Mouse (Mus musculus): ENCODE data around the gene Heatr4. TPM values are rescaled to one million over a fixed set of nuclear protein-coding genes. Genes with fewer than 3 reads are reported as not detected.
A peak's percentile ranks its signal among the peaks of the same experiment; 100 is the strongest.
"Not testable (repeated sequence)": the region's sequence is repeated elsewhere in the genome, so short reads cannot be mapped to it uniquely, and the experiment has no call there.

The Heatr4 gene
- total and polyA plus RNA-seq, 2 experiments from 2014 or later: 0.04 TPM; not detected in 1

DNA sequence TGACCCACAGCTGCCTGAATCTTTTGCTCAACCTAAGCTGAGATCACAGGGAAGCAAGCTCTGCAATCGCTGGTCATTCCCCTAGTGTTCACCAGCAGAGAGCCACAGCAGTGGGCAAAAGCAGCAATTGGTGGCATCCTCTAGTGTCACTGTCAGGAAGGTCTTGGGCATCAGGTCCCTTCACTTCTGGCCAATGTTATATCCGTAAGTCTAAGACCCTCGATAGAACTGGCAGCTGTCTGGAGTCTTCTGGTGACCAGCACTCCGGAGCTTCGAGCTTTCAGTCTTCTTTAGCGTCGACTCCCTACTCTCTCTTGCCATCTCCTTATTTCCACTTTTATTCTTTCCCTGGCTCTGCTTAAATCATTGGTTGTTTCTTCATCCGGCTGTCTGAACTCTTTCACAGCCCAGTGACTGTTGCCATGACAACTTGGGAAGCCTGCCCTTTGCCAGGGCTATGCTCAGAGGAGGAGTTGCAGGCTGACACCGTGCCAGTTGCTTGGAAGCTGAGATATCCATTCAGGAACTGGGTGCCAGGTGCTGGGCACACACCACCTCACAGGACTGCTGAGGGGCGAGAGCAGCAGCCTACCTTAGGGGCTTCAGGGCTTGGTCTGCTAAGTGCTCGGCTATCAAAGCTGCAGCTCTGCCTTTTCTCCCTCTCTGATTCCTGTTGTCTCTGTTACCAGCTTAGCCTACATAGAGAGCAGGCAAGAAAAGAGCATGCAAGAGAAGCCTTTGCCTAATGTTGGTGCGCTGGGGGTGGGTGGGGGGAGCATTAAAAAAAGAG is 26.8 kb upstream of the Heatr4 start:
- Histone ChIP-seq H3K4me2 (ENCODE audit: low read depth, low read length) (peak overlapping the region; percentile 9; the same call in 1 of the 2 replicates), H3K27me3 (ENCODE audit: control insufficient read depth, insufficient read depth, low read length) (no peaks in the 10 kb centered on the region), H3K27ac (ENCODE audit: low read depth) (no peak overlapping the region), H3K9me3 (replicated peaks; ENCODE audit: control insufficient read depth, low read length) (no peaks in the 10 kb centered on the region), H3K9ac (replicated peaks; ENCODE audit: low read depth, low read length) (no peak overlapping the region), H3K4me3 (ENCODE audit: low read depth, low read length) (no peak overlapping the region), H3K36me3 (replicated peaks; ENCODE audit: control insufficient read depth, insufficient read depth, low read length) (0 out of 2 replicates have a peak, but pooled peaks cover 4% of the 10 kb centered on the region), H3K4me1 (ENCODE audit: control insufficient read depth, insufficient read depth) (peaks cover 15% of the 10 kb centered on the region)
- peak; percentile 41 for DNase-seq (ENCODE audit: low spot score)
- 59% methylated on average over 12 of the region's 12 CpGs for WGBS
- 0 out of 2 replicates have a peak, but pooled peaks have one; percentile 32 for ATAC-seq (ENCODE audit: insufficient read depth, low read depth)
- no peak for TF ChIP-seq EP300 (IDR thresholded peaks at IDR 0.05; ENCODE audit: low read depth)
- no peak for TF ChIP-seq CTCF (IDR thresholded peaks at IDR 0.05; ENCODE audit: low read depth)

GRCm38 (mm10) chr12:84010201-84010600 is 25.5 kb upstream of the Heatr4 start:
- H3K27me3 ChIP-seq (ENCODE audit: control insufficient read depth, insufficient read depth, low read length): no peaks in the 10 kb centered on the region
- H3K9ac ChIP-seq (replicated peaks; ENCODE audit: low read depth, low read length): no peak overlapping the region
- TF ChIP-seq CTCF (IDR thresholded peaks at IDR 0.05; ENCODE audit: low read depth): no peak
- TF ChIP-seq EP300 (IDR thresholded peaks at IDR 0.05; ENCODE audit: low read depth): no peak
- H3K4me3 ChIP-seq (ENCODE audit: low read depth, low read length): peak overlapping the region; percentile 55
- DNase-seq (ENCODE audit: low spot score) (no peak), ATAC-seq (ENCODE audit: insufficient read depth, low read depth) (no peak)
- no peaks in the 10 kb centered on the region for H3K9me3 ChIP-seq (replicated peaks; ENCODE audit: control insufficient read depth, low read length)
- H3K27ac ChIP-seq (ENCODE audit: low read depth): no peak overlapping the region
- H3K4me2 ChIP-seq (ENCODE audit: low read depth, low read length): peak overlapping the region; percentile 68
- 86% methylated on average over 3 of the region's 3 CpGs for WGBS
- H3K36me3 ChIP-seq (replicated peaks; ENCODE audit: control insufficient read depth, insufficient read depth, low read length): 0 out of 2 replicates have a peak, but pooled peaks cover 4% of the 10 kb centered on the region
- peaks cover 15% of the 10 kb centered on the region for H3K4me1 ChIP-seq (ENCODE audit: control insufficient read depth, insufficient read depth)

GRCm38 (mm10) chr12:84009171-84009965 is 24.7 kb upstream of the Heatr4 start, which contains the start of gene Acot1:
Gene Acot1 (plus strand): TSS chr12:84009490.
- 1% methylated on average over 53 of the region's 70 CpGs for WGBS
- peak; percentile 87 for DNase-seq (ENCODE audit: low spot score)
- Histone ChIP-seq H3K27ac (ENCODE audit: low read depth) (peak within 1 kb of the TSS; percentile 71), H3K4me1 (ENCODE audit: control insufficient read depth, insufficient read depth) (peaks cover 15% of the 10 kb centered on the region), H3K4me2 (ENCODE audit: low read depth, low read length) (peak within 1 kb of the TSS; percentile 68), H3K4me3 (ENCODE audit: low read depth, low read length) (peak within 1 kb of the TSS; percentile 55), H3K9ac (replicated peaks; ENCODE audit: low read depth, low read length) (peak within 1 kb of the TSS; percentile 60)
- ATAC-seq (ENCODE audit: insufficient read depth, low read depth): peak; percentile 94
- H3K9me3 ChIP-seq (replicated peaks; ENCODE audit: control insufficient read depth, low read length); H3K36me3 ChIP-seq (replicated peaks; ENCODE audit: control insufficient read depth, insufficient read depth, low read length); H3K27me3 ChIP-seq (ENCODE audit: control insufficient read depth, insufficient read depth, low read length): not testable (repeated sequence)

DNA sequence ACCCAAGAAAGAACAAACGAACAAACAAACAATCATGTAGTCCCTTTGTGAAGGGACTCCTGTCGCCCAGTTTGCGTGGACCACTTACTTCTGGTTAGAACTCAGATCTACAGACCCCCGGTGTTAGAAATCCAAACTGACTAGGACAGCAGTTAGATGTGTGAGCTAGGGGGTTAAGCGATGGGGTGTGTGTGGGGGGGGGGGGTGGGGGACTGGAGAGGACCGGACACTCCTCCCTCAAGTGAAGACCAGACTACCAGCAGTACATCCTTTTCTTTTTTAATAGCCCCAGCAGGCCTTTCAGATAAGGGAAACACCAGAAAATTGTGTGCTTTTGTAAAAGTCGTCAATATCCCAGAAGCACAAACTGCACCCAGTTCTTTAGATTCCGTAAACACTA is 24.1 kb upstream of the Heatr4 start:
- no peaks in the 10 kb centered on the region for H3K9me3 ChIP-seq (replicated peaks; ENCODE audit: control insufficient read depth, low read length)
- H3K4me3 ChIP-seq (ENCODE audit: low read depth, low read length): peak overlapping the region; percentile 55
- TF ChIP-seq EP300 (IDR thresholded peaks at IDR 0.05; ENCODE audit: low read depth) (no peak), CTCF (IDR thresholded peaks at IDR 0.05; ENCODE audit: low read depth) (no peak)
- H3K4me2 ChIP-seq (ENCODE audit: low read depth, low read length): peak overlapping the region; percentile 68
- H3K27ac ChIP-seq (ENCODE audit: low read depth): peak overlapping the region; percentile 71
- H3K36me3 ChIP-seq (replicated peaks; ENCODE audit: control insufficient read depth, insufficient read depth, low read length): no peaks in the 10 kb centered on the region
- no peaks in the 10 kb centered on the region for H3K27me3 ChIP-seq (ENCODE audit: control insufficient read depth, insufficient read depth, low read length)
- peaks cover 15% of the 10 kb centered on the region for H3K4me1 ChIP-seq (ENCODE audit: control insufficient read depth, insufficient read depth)
- ATAC-seq (ENCODE audit: insufficient read depth, low read depth) (no peak), DNase-seq (ENCODE audit: low spot score) (no peak)
- peak overlapping the region; percentile 60; the same call in 1 of the 2 replicates for H3K9ac ChIP-seq (replicated peaks; ENCODE audit: low read depth, low read length)
- 69% methylated on average over 8 of the region's 8 CpGs for WGBS

DNA sequence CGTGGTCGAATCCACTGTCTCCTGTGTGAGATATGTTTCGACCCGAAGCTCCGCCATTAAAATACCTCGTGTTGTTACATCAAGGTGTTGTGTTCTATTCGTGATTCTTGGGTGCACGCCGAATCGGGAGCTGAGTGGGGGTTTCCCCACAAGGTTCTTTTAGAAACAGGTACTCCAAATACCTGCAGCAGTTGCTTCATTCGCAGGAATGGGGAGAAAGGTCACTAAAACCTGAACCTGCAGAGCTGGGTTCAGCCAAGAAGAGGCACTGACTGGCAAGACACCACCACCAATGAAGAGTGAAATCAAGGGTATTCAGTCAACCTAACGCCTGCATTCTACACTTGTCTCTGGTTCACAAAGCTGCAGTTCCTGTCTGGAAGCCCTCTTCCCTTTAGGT is 23.6 kb upstream of the Heatr4 start:
- H3K4me1 ChIP-seq (ENCODE audit: control insufficient read depth, insufficient read depth): peaks cover 15% of the 10 kb centered on the region
- ATAC-seq (ENCODE audit: insufficient read depth, low read depth): no peak
- no peak overlapping the region for H3K27ac ChIP-seq (ENCODE audit: low read depth)
- DNase-seq (ENCODE audit: low spot score): no peak
- TF ChIP-seq EP300 (IDR thresholded peaks at IDR 0.05; ENCODE audit: low read depth) (no peak), CTCF (IDR thresholded peaks at IDR 0.05; ENCODE audit: low read depth) (no peak)
- H3K27me3 ChIP-seq (ENCODE audit: control insufficient read depth, insufficient read depth, low read length): no peaks in the 10 kb centered on the region
- H3K9ac ChIP-seq (replicated peaks; ENCODE audit: low read depth, low read length): no peak overlapping the region
- 91% methylated on average over 11 of the region's 12 CpGs for WGBS
- H3K36me3 ChIP-seq (replicated peaks; ENCODE audit: control insufficient read depth, insufficient read depth, low read length): no peaks in the 10 kb centered on the region
- H3K9me3 ChIP-seq (replicated peaks; ENCODE audit: control insufficient read depth, low read length): no peaks in the 10 kb centered on the region
- no peak overlapping the region for H3K4me2 ChIP-seq (ENCODE audit: low read depth, low read length)
- no peak overlapping the region for H3K4me3 ChIP-seq (ENCODE audit: low read depth, low read length)
